In genomic region chr12:78921421-78921820, GRCm38 (mm10) we compare ENCODE assay signal across 20 mouse cellular contexts. TPM values are rescaled to one million over a fixed set of nuclear protein-coding genes. Genes with fewer than 3 reads are reported as not detected.
DNase-seq lines count a peak whose midpoint lies in the region; ATAC-seq and TF ChIP-seq lines count a peak whose summit lies in the region.
"Had no signal": no experiment of that assay in that cellular context is flagged by ENCODE, and none has a peak within 500 bp of the region (broad histone marks: within the 10 kb centered on the region; RNA-seq: fewer than 3 reads in every experiment).

No protein-coding gene starts in this region.

- no peaks in the 10 kb centered on the region for H3K36me3 ChIP-seq in embryonic facial prominence, embryonic 14.5 days (ENCODE audit: control insufficient read depth, insufficient read depth, low read length)
- no peaks in the 10 kb centered on the region for H3K36me3 ChIP-seq in embryonic facial prominence, embryonic 10.5 days (replicated peaks)
- no peaks in the 10 kb centered on the region for H3K36me3 ChIP-seq in limb, embryonic 14.5 days (ENCODE audit: control insufficient read depth, insufficient read depth, low read length)
- no peaks in the 10 kb centered on the region for H3K36me3 ChIP-seq in limb, embryonic 10.5 days
- no peaks in the 10 kb centered on the region for H3K36me3 ChIP-seq in limb, embryonic 15.5 days
- H3K36me3 ChIP-seq: forebrain, embryonic 15.5 days; heart, embryonic 13.5 days had no signal

- no peaks in the 10 kb centered on the region for H3K9me3 ChIP-seq in embryonic facial prominence, embryonic 14.5 days (ENCODE audit: control insufficient read depth, low read length)
- no peaks in the 10 kb centered on the region for H3K9me3 ChIP-seq in embryonic facial prominence, embryonic 10.5 days
- H3K9me3 ChIP-seq in limb, embryonic 14.5 days (ENCODE audit: control insufficient read depth, low read length): no peaks in the 10 kb centered on the region
- H3K9me3 ChIP-seq in limb, embryonic 10.5 days (replicated peaks): no peaks in the 10 kb centered on the region
- H3K9me3 ChIP-seq in limb, embryonic 15.5 days: no peaks in the 10 kb centered on the region
- H3K9me3 ChIP-seq: forebrain, embryonic 15.5 days; heart, embryonic 13.5 days had no signal

- no peak overlapping the region for H3K9ac ChIP-seq in embryonic facial prominence, embryonic 14.5 days (ENCODE audit: low read depth, low read length)
- no peak overlapping the region for H3K9ac ChIP-seq in limb, embryonic 14.5 days (ENCODE audit: low read depth, low read length, severe bottlenecking)
- H3K9ac ChIP-seq in limb, embryonic 15.5 days: no peak overlapping the region
- H3K9ac ChIP-seq: forebrain, embryonic 15.5 days; heart, embryonic 13.5 days had no signal

- ATAC-seq in embryonic facial prominence, embryonic 14.5 days (ENCODE audit: low read depth): peak; percentile 78
- ATAC-seq in limb, embryonic 14.5 days (ENCODE audit: low FRiP score, low read depth): 0 out of 2 replicates have a peak, but pooled peaks have one; percentile 27
- ATAC-seq in limb, embryonic 15.5 days (ENCODE audit: insufficient number of reproducible peaks, low FRiP score, low TSS enrichment, low read depth): no peak
- no peak for ATAC-seq in megakaryocyte progenitor cell, adult 5-6 weeks (replicated peaks; ENCODE audit: poor library complexity)
- ATAC-seq: activated CD4-positive, CD25-positive, alpha-beta regulatory T cell, adult 4 months; forebrain, embryonic 15.5 days; Patski had no signal

- DNase-seq in embryonic facial prominence, embryonic 14.5 days (ENCODE audit: low spot score): peak; percentile 83
- no peak for DNase-seq in embryonic facial prominence, embryonic 10.5 days (ENCODE audit: low spot score)
- DNase-seq in limb, embryonic 14.5 days (ENCODE audit: low spot score): peak; percentile 59
- DNase-seq in limb, embryonic 10.5 days (ENCODE audit: low spot score): no peak
- peak; percentile 9 for DNase-seq in lung, postnatal 10 days
- no peak for DNase-seq in lung, postnatal 4 days
- DNase-seq: adrenal gland, postnatal 14 days; cerebellum, adult 11-12 months; cerebellum, adult 9-10 months; cerebellum, postnatal 25 days; gastrocnemius, postnatal 36 days; heart, postnatal 36 days had no signal

- WGBS in embryonic facial prominence, embryonic 14.5 days: 52% methylated on average over 4 of the region's 4 CpGs
- WGBS in embryonic facial prominence, embryonic 10.5 days: 78% methylated on average over 4 of the region's 4 CpGs
- WGBS in limb, embryonic 14.5 days: 54% methylated on average over 4 of the region's 4 CpGs
- WGBS in limb, embryonic 10.5 days: 73% methylated on average over 4 of the region's 4 CpGs
- 54% methylated on average over 4 of the region's 4 CpGs for WGBS in limb, embryonic 15.5 days

- no peak for TF ChIP-seq POLR2A in limb, embryonic 14.5 days (IDR thresholded peaks at IDR 0.05; ENCODE audit: borderline replicate concordance, extremely low read depth, insufficient read depth, insufficient read length)

- H3K4me2 ChIP-seq in embryonic facial prominence, embryonic 14.5 days (ENCODE audit: low read depth, low read length): no peak overlapping the region
- H3K4me2 ChIP-seq in limb, embryonic 14.5 days (replicated peaks; ENCODE audit: low read depth, low read length, severe bottlenecking): no peak overlapping the region
- no peak overlapping the region for H3K4me2 ChIP-seq in limb, embryonic 15.5 days
- H3K4me2 ChIP-seq: forebrain, embryonic 15.5 days; heart, embryonic 13.5 days had no signal

- H3K27me3 ChIP-seq in embryonic facial prominence, embryonic 14.5 days (replicated peaks; ENCODE audit: control insufficient read depth, insufficient read depth, low read length): no peaks in the 10 kb centered on the region
- H3K27me3 ChIP-seq in embryonic facial prominence, embryonic 10.5 days (replicated peaks; ENCODE audit: low read depth, poor library complexity, severe bottlenecking): no peaks in the 10 kb centered on the region
- H3K27me3 ChIP-seq in limb, embryonic 14.5 days (ENCODE audit: control insufficient read depth, insufficient read depth, low read length): no peaks in the 10 kb centered on the region
- H3K27me3 ChIP-seq in limb, embryonic 10.5 days (ENCODE audit: low read depth, poor library complexity, severe bottlenecking): no peaks in the 10 kb centered on the region
- no peaks in the 10 kb centered on the region for H3K27me3 ChIP-seq in limb, embryonic 15.5 days
- H3K27me3 ChIP-seq: CH12.LX; forebrain, embryonic 15.5 days; heart, embryonic 13.5 days; Patski had no signal

- H3K4me3 ChIP-seq in embryonic facial prominence, embryonic 14.5 days (ENCODE audit: low read depth, low read length): no peak overlapping the region
- H3K4me3 ChIP-seq in embryonic facial prominence, embryonic 10.5 days: no peak overlapping the region
- H3K4me3 ChIP-seq in limb, embryonic 14.5 days (replicated peaks; ENCODE audit: low read length): no peak overlapping the region
- H3K4me3 ChIP-seq in limb, embryonic 10.5 days: no peak overlapping the region
- H3K4me3 ChIP-seq in limb, embryonic 15.5 days: no peak overlapping the region
- H3K4me3 ChIP-seq: forebrain, embryonic 15.5 days; heart, embryonic 13.5 days had no signal

- no peak overlapping the region for H3K27ac ChIP-seq in embryonic facial prominence, embryonic 14.5 days (replicated peaks; ENCODE audit: low read depth, low read length)
- H3K27ac ChIP-seq in embryonic facial prominence, embryonic 10.5 days (replicated peaks): no peak overlapping the region
- no peak overlapping the region for H3K27ac ChIP-seq in limb, embryonic 14.5 days (replicated peaks; ENCODE audit: low read depth, low read length)
- no peak overlapping the region for H3K27ac ChIP-seq in limb, embryonic 10.5 days
- 0 out of 2 replicates have a peak overlapping the region, but pooled peaks have one; percentile 43 for H3K27ac ChIP-seq in limb, embryonic 15.5 days
- H3K27ac ChIP-seq: forebrain, embryonic 15.5 days; heart, embryonic 13.5 days had no signal

- no peaks in the 10 kb centered on the region for H3K4me1 ChIP-seq in embryonic facial prominence, embryonic 14.5 days (ENCODE audit: control insufficient read depth, insufficient read depth, low read length)
- H3K4me1 ChIP-seq in embryonic facial prominence, embryonic 10.5 days: peaks cover 11% of the 10 kb centered on the region; the same call in 1 of the 2 replicates
- peaks cover 3% of the 10 kb centered on the region; the same call in 1 of the 2 replicates for H3K4me1 ChIP-seq in limb, embryonic 14.5 days (ENCODE audit: control insufficient read depth, insufficient read depth, low read length)
- peaks cover 3% of the 10 kb centered on the region; the same call in 1 of the 2 replicates for H3K4me1 ChIP-seq in limb, embryonic 10.5 days
- H3K4me1 ChIP-seq in limb, embryonic 15.5 days: peaks cover 14% of the 10 kb centered on the region; the same call in 1 of the 2 replicates

RNA-seq across cellular contexts. Expression of gene Plek2, which starts 14.7 kb away (rescaled TPM):
- polyA plus RNA-seq in embryonic facial prominence, embryonic 14.5 days (2014; fragmentation: Nextera tagmentation; extraction: Ambion mirVana): 5.9 and 6.6 TPM in 2 replicates
- 2.1 and 3.2 TPM in 2 replicates for polyA plus RNA-seq in embryonic facial prominence, embryonic 10.5 days (2016; fragmentation: Nextera tagmentation; extraction: Ambion mirVana)
- 1.2 and 1.5 TPM in 2 replicates for polyA plus RNA-seq in limb, embryonic 14.5 days (2012; rRNA removed)
- polyA plus RNA-seq in limb, embryonic 14.5 days (2014; fragmentation: Nextera tagmentation; extraction: Ambion mirVana): 4.5 and 5.8 TPM in 2 replicates
- 2.7 and 3.2 TPM in 2 replicates for polyA plus RNA-seq in limb, embryonic 10.5 days (2016; fragmentation: Nextera tagmentation; extraction: Ambion mirVana)
- 7.3 and 8.7 TPM in 2 replicates for polyA plus RNA-seq in limb, embryonic 15.5 days (2015; fragmentation: Nextera tagmentation; extraction: Ambion mirVana)
- total RNA-seq in megakaryocyte progenitor cell, adult 5-6 weeks (2015): not detected in 2 replicates
- not detected in 2 replicates for total RNA-seq in megakaryocyte progenitor cell, adult 5-6 weeks (2017)
- total RNA-seq: gastrocnemius, adult 8-10 months had no signal

RNA-seq across cellular contexts. Expression of gene Eif2s1, which starts 59.8 kb away (rescaled TPM):
- 184 and 201 TPM in 2 replicates for polyA plus RNA-seq in embryonic facial prominence, embryonic 14.5 days (2014; fragmentation: Nextera tagmentation; extraction: Ambion mirVana)
- polyA plus RNA-seq in embryonic facial prominence, embryonic 10.5 days (2016; fragmentation: Nextera tagmentation; extraction: Ambion mirVana): 310 and 316 TPM in 2 replicates
- 52.4 and 64.4 TPM in 2 replicates for polyA plus RNA-seq in limb, embryonic 14.5 days (2012; rRNA removed)
- polyA plus RNA-seq in limb, embryonic 14.5 days (2014; fragmentation: Nextera tagmentation; extraction: Ambion mirVana): 188 and 194 TPM in 2 replicates
- 301 and 349 TPM in 2 replicates for polyA plus RNA-seq in limb, embryonic 10.5 days (2016; fragmentation: Nextera tagmentation; extraction: Ambion mirVana)
- polyA plus RNA-seq in limb, embryonic 15.5 days (2015; fragmentation: Nextera tagmentation; extraction: Ambion mirVana): 187 and 190 TPM in 2 replicates
- 182 and 193 TPM in 2 replicates for total RNA-seq in megakaryocyte progenitor cell, adult 5-6 weeks (2015)
- 111 and 115 TPM in 2 replicates for total RNA-seq in megakaryocyte progenitor cell, adult 5-6 weeks (2017)

RNA-seq across cellular contexts. Expression of gene Atp6v1d, which starts 60.0 kb away (rescaled TPM):
- 62.2 and 69.5 TPM in 2 replicates for polyA plus RNA-seq in embryonic facial prominence, embryonic 14.5 days (2014; fragmentation: Nextera tagmentation; extraction: Ambion mirVana)
- 67.7 and 67.9 TPM in 2 replicates for polyA plus RNA-seq in embryonic facial prominence, embryonic 10.5 days (2016; fragmentation: Nextera tagmentation; extraction: Ambion mirVana)
- 37.0 and 37.9 TPM in 2 replicates for polyA plus RNA-seq in limb, embryonic 14.5 days (2012; rRNA removed)
- 64.3 and 70.2 TPM in 2 replicates for polyA plus RNA-seq in limb, embryonic 14.5 days (2014; fragmentation: Nextera tagmentation; extraction: Ambion mirVana)
- polyA plus RNA-seq in limb, embryonic 10.5 days (2016; fragmentation: Nextera tagmentation; extraction: Ambion mirVana): 55.5 and 67.2 TPM in 2 replicates
- polyA plus RNA-seq in limb, embryonic 15.5 days (2015; fragmentation: Nextera tagmentation; extraction: Ambion mirVana): 63.8 and 66.9 TPM in 2 replicates
- total RNA-seq in megakaryocyte progenitor cell, adult 5-6 weeks (2015): 71.3 and 72.6 TPM in 2 replicates
- total RNA-seq in megakaryocyte progenitor cell, adult 5-6 weeks (2017): 27.9 and 35.2 TPM in 2 replicates

Comparison
In these comparisons a context has a peak if more than half of its experiments do, and no peak if none do; other contexts are left out.
1. ATAC-seq: peak in embryonic facial prominence, embryonic 14.5 days (single experiment) and limb, embryonic 14.5 days (single experiment); none in limb, embryonic 15.5 days (single experiment) and megakaryocyte progenitor cell, adult 5-6 weeks (single experiment).
2. DNase-seq: peak in embryonic facial prominence, embryonic 14.5 days (single experiment), limb, embryonic 14.5 days (single experiment) and lung, postnatal 10 days (single experiment); none in embryonic facial prominence, embryonic 10.5 days (single experiment), limb, embryonic 10.5 days (single experiment) and lung, postnatal 4 days (0 of 2).